Mouse (Mus musculus): Measurements from ENCODE around the gene Sema6d. TPM values are rescaled to one million over a fixed set of nuclear protein-coding genes. Genes with fewer than 3 reads are reported as not detected.

Gene Sema6d
- polyA plus RNA-seq, 1 experiment: 0.02 TPM

DNA sequence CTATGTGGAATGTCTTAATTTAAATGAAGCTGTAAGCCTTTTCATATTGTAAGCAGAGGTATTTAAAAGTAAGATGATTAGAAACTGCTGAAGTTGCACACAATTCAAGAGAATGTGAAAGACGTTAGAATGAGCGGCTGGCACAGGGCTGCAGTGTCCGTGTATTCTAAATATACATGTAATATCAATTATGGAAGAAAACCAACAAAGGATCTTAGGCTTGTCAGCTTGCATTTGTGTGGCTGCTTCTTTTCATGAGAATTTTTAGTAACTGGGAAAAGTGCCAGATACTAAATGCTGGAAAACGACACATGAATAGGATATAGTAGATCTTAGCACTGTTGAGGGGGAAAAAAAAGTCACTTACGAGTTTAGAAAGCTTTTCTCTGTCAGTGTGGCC is 11.8 kb downstream of the Sema6d start:
- Histone ChIP-seq H3K4me3 (replicated peaks) (no peak overlapping the region), H3K27me3 (ENCODE audit: control insufficient read depth) (no peaks in the 10 kb centered on the region), H3K9me3 (ENCODE audit: control insufficient read depth, low read length) (no peaks in the 10 kb centered on the region), H3K4me1 (ENCODE audit: control insufficient read depth) (no peaks in the 10 kb centered on the region), H3K36me3 (ENCODE audit: control insufficient read depth) (no peaks in the 10 kb centered on the region)
- no peak for TF ChIP-seq GATA1 (IDR thresholded peaks at IDR 0.05; ENCODE audit: low read length)
- TF ChIP-seq TAL1 (IDR thresholded peaks at IDR 0.05; ENCODE audit: low read length): no peak

DNA sequence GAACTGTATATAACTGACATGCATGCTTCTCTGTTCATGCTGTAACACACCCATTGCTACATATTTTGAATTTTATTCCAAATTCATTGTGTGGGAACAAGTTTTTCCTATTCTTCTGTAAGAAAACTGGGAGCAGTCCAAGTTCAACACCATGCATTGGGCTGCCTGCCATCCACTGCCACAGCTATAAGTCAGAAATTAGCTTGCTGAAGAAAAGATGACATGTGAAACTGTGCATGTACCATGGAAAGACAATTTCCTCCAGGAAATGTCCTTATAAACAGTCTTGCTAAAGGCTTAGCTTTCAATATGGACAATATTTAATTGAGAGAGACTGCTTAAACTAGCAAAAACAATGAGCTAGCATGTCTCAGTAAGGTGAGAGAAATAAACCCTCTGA is 13.5 kb downstream of the Sema6d start:
- Histone ChIP-seq H3K9me3 (ENCODE audit: control insufficient read depth, low read length) (no peaks in the 10 kb centered on the region), H3K36me3 (ENCODE audit: control insufficient read depth) (no peaks in the 10 kb centered on the region)
- TF ChIP-seq GATA1 (IDR thresholded peaks at IDR 0.05; ENCODE audit: low read length): no peak
- TF ChIP-seq TAL1 (IDR thresholded peaks at IDR 0.05; ENCODE audit: low read length): no peak

DNA sequence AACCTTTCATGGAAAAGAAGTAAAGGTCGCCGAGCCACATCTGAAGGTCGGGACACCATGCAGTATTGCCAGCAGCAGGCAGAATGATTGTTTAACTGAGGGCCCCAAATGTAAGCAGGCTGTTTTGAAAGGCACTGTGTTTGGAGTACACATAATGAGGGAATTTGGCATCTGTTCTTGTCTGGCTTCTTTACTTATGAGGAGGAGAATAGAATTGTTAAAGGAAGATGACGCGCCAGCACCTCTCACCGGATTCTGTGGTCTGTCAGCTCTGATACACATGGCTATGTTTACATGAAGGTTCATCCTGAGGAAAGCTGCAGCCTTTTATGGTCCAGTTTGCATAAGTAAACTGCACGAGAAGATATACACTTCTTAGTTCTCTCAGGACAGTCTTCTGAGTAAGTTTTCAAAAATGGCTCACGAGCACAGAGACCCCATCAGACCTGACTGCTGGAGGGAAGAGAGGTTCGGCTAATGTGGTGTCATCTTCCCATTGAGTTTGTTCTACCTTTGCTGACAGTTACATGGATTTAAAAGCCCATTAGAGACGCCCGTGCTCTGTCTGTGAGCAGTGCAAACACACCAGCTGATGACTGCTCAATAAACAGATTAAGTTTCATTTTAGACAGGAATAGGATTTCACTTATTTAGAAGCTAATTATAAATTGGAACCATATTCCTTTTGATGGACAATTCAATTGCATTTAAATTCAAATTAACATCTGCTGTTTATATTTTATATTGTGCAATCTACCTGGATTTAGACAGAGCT is 28.9 kb downstream of the Sema6d start:
- H3K27me3 ChIP-seq (ENCODE audit: control insufficient read depth): no peaks in the 10 kb centered on the region
- no peaks in the 10 kb centered on the region for H3K36me3 ChIP-seq (ENCODE audit: control insufficient read depth)
- no peaks in the 10 kb centered on the region for H3K9me3 ChIP-seq (ENCODE audit: control insufficient read depth, low read length)
- no peak overlapping the region for H3K4me3 ChIP-seq (replicated peaks)
- H3K4me1 ChIP-seq (ENCODE audit: control insufficient read depth): no peaks in the 10 kb centered on the region
- TF ChIP-seq TAL1 (IDR thresholded peaks at IDR 0.05; ENCODE audit: low read length) (no peak), GATA1 (IDR thresholded peaks at IDR 0.05; ENCODE audit: low read length) (no peak)

More for the DNA sequence above, 13.5 kb downstream of the Sema6d start:
- Histone ChIP-seq H3K4me3 (replicated peaks) (no peak overlapping the region), H3K4me1 (ENCODE audit: control insufficient read depth) (no peaks in the 10 kb centered on the region), H3K27me3 (ENCODE audit: control insufficient read depth) (no peaks in the 10 kb centered on the region)

DNA sequence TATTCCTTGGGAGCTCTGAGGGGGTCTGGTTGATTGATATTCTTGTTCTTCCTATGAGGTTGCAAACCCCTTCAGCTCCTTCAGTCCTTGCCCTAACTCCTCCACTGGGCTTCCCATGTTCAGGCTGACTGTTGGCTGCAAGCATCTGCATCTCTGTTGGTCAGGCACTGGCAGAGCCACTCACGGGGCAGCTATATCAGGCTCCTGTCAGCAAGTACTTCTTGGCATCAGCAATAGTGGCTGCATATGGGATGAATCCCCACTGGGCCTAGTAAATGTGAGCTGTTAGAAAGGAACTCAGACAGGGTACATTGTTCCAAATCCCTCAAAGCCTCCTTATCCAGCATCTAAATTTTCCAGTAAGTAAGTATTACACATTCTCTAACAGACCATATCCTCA is 30.6 kb downstream of the Sema6d start:
- Histone ChIP-seq H3K4me3 (replicated peaks) (no peak overlapping the region), H3K36me3 (ENCODE audit: control insufficient read depth) (no peaks in the 10 kb centered on the region), H3K4me1 (ENCODE audit: control insufficient read depth) (no peaks in the 10 kb centered on the region), H3K9me3 (ENCODE audit: control insufficient read depth, low read length) (no peaks in the 10 kb centered on the region), H3K27me3 (ENCODE audit: control insufficient read depth) (no peaks in the 10 kb centered on the region)
- TF ChIP-seq GATA1 (IDR thresholded peaks at IDR 0.05; ENCODE audit: low read length) (no peak), TAL1 (IDR thresholded peaks at IDR 0.05; ENCODE audit: low read length) (no peak)

DNA sequence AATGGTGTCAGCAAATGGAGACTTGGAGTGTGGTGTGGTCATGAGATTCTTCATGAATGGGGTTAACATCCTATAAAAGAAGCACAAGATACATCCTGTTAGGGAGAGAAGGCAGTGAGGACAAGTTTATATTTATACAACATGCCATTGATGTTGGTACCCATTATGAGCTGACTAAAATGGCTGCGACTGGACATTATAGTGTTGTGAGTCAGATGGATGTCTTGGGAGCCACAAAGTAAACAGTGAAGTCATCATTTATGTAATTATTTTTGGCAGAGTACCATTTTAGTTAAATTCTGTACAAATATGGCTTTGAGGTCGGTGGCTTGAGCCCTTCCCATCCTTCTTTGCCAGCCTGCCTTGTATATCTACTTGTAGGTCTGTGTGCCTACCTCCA is 31.8 kb downstream of the Sema6d start:
- Histone ChIP-seq H3K4me3 (replicated peaks) (no peak overlapping the region), H3K9me3 (ENCODE audit: control insufficient read depth, low read length) (no peaks in the 10 kb centered on the region), H3K4me1 (ENCODE audit: control insufficient read depth) (no peaks in the 10 kb centered on the region), H3K36me3 (ENCODE audit: control insufficient read depth) (no peaks in the 10 kb centered on the region), H3K27me3 (ENCODE audit: control insufficient read depth) (no peaks in the 10 kb centered on the region)
- TF ChIP-seq TAL1 (IDR thresholded peaks at IDR 0.05; ENCODE audit: low read length) (no peak), GATA1 (IDR thresholded peaks at IDR 0.05; ENCODE audit: low read length) (no peak)

DNA sequence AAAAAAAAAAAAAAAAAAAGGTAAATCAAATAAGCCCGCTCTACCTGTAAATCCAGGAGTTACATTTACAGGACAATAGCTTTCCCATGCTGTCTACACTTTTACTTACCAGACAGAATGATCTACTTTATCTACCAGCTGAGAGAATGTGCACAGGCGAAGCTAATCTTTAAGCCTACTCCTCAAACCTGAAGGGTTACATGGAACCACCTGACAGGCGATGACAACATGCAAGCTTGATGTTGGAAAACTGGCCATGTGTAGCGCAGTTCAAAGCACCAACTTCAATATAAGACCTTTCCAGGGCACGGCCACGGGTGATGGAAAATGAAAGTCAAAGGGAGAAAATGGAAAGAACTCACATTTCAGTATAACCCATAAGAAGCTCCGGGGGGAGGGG is 35.7 kb downstream of the Sema6d start:
- Histone ChIP-seq H3K36me3 (ENCODE audit: control insufficient read depth) (no peaks in the 10 kb centered on the region), H3K9me3 (ENCODE audit: control insufficient read depth, low read length) (no peaks in the 10 kb centered on the region), H3K27me3 (ENCODE audit: control insufficient read depth) (no peaks in the 10 kb centered on the region), H3K4me3 (replicated peaks) (no peak overlapping the region), H3K4me1 (ENCODE audit: control insufficient read depth) (no peaks in the 10 kb centered on the region)
- TF ChIP-seq TAL1 (IDR thresholded peaks at IDR 0.05; ENCODE audit: low read length) (no peak; the same call in 2 of the 3 replicates), GATA1 (IDR thresholded peaks at IDR 0.05; ENCODE audit: low read length) (no peak)

DNA sequence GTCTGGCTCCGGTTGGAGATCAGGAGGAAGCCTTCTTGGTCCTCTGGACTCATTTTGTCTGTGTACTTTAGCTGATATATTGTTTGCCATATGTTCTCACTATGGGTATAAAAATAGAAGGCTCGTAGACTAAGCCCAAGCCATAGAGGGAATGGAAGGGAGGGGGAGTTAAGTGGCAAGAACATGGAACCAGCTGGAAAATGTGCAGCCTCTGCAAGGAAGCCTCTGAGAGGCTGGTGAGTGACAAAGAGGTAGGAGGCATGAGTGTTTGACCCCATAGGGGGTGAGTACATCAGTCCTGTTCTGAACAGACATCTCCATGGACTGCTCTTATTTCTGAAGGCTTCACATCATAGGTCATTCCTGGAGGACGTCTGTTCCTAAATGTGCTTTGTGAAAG is 37.1 kb downstream of the Sema6d start:
- Histone ChIP-seq H3K4me1 (ENCODE audit: control insufficient read depth) (no peaks in the 10 kb centered on the region), H3K9me3 (ENCODE audit: control insufficient read depth, low read length) (no peaks in the 10 kb centered on the region), H3K4me3 (replicated peaks) (no peak overlapping the region), H3K27me3 (ENCODE audit: control insufficient read depth) (no peaks in the 10 kb centered on the region), H3K36me3 (ENCODE audit: control insufficient read depth) (no peaks in the 10 kb centered on the region)
- TF ChIP-seq GATA1 (IDR thresholded peaks at IDR 0.05; ENCODE audit: low read length): no peak
- no peak for TF ChIP-seq TAL1 (IDR thresholded peaks at IDR 0.05; ENCODE audit: low read length)

DNA sequence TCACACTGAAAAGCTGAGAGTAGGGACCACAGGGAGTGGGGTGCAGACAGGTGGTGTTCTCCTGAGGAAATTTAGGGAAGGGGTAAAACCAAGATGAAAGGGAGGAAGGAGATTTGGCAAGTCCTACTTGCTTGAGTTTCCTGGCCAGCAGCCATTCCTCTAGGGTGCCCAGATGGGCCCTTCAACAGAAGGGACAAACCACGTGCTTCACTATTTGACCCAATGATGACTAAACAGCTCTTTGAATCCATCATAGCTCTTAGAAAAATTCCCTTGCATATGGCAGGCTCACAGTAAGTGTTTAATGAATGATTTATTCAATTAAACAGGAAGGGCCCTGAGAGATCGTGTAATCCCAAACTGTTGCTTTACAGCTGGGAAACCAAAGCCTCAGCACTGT is 41.1 kb downstream of the Sema6d start:
- no peaks in the 10 kb centered on the region for H3K27me3 ChIP-seq (ENCODE audit: control insufficient read depth)
- no peaks in the 10 kb centered on the region for H3K4me1 ChIP-seq (ENCODE audit: control insufficient read depth)
- H3K4me3 ChIP-seq (replicated peaks): no peak overlapping the region
- H3K36me3 ChIP-seq (ENCODE audit: control insufficient read depth): no peaks in the 10 kb centered on the region
- TF ChIP-seq GATA1 (IDR thresholded peaks at IDR 0.05; ENCODE audit: low read length) (no peak), TAL1 (IDR thresholded peaks at IDR 0.05; ENCODE audit: low read length) (no peak)
- H3K9me3 ChIP-seq (ENCODE audit: control insufficient read depth, low read length): no peaks in the 10 kb centered on the region

DNA sequence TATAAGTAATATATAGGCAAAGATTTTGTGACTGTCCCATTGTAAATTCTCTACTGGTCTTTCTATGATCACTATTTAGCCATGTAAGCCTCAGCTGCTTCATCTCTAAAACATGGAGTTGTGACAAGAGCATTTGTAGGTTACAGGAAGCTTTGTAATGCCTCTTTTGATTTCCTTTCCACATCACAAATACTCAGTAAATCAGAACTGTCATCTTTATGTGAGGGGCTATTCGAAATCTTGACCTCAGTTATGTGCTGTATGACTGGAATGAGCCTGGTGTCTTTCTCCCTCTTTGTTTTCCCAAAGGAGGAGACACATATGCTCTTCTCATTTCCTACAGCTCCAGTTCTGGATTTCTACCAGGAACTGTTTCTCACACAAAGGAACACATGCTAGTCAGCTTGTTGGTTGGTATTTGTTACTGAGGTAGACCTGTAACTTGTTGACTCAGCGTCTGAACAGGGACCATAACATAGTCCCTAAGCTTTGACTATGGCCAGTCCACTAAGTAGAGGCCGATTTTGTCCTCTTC is 51.8 kb downstream of the Sema6d start:
- no peaks in the 10 kb centered on the region for H3K36me3 ChIP-seq (ENCODE audit: control insufficient read depth)
- TF ChIP-seq TAL1 (IDR thresholded peaks at IDR 0.05; ENCODE audit: low read length): no peak
- TF ChIP-seq GATA1 (IDR thresholded peaks at IDR 0.05; ENCODE audit: low read length): no peak

More for the DNA sequence above, 51.8 kb downstream of the Sema6d start:
- H3K4me3 ChIP-seq (replicated peaks): no peak overlapping the region
- H3K27me3 ChIP-seq (ENCODE audit: control insufficient read depth): no peaks in the 10 kb centered on the region
- H3K9me3 ChIP-seq (ENCODE audit: control insufficient read depth, low read length): no peaks in the 10 kb centered on the region
- no peaks in the 10 kb centered on the region for H3K4me1 ChIP-seq (ENCODE audit: control insufficient read depth)

Data from erythroblast, embryonic 14.5 days (primary cell).